Mouse (Mus musculus): ENCODE data around the gene Eva1a. TPM values are rescaled to one million over a fixed set of nuclear protein-coding genes. Genes with fewer than 3 reads are reported as not detected.

The Eva1a gene
- polyA plus RNA-seq, 2 experiments = 3.1 to 6.4 TPM

GRCm38 (mm10) chr6:82041488-82042295 lies 849 bp downstream of the Eva1a start:
- DNase-seq (ENCODE audit: low read depth in 3 of 3, low spot score in 3 of 3) = no peak

GRCm38 (mm10) chr6:82042296-82043125 lies 1.7 kb downstream of the Eva1a start:
- no peak for DNase-seq (ENCODE audit: low read depth in 3 of 3, low spot score in 3 of 3)
- Histone ChIP-seq H3K4me3 (ENCODE audit: insufficient read depth in 1 of 2, low read depth in 2 of 2, low read length in 2 of 2) (peak overlapping the region; percentile 49 to 55), H3K27ac (no peak overlapping the region), H3K9me3 (ENCODE audit: control insufficient read depth, low read length) (no peaks in the 10 kb centered on the region), H3K4me1 (replicated peaks; ENCODE audit: control insufficient read depth in 2 of 2, insufficient read depth in 2 of 2, low read length in 1 of 2) (0 out of 4 replicates have a peak, but pooled peaks cover 0 to 2% of the 10 kb centered on the region in 2 experiments), H3K36me3 (replicated peaks; ENCODE audit: control insufficient read depth, insufficient read depth, low read depth) (no peaks in the 10 kb centered on the region), H3K9ac (replicated peaks) (0 out of 2 replicates have a peak overlapping the region, but pooled peaks have one; percentile 16), H3K27me3 (ENCODE audit: control insufficient read depth, insufficient read depth, low read length) (peaks cover 15% of the 10 kb centered on the region), H3K4me2 (ENCODE audit: low read depth) (peak overlapping the region; percentile 38)
- WGBS (ENCODE audit: insufficient replicate concordance) = 1% methylated on average over 35 of the region's 35 CpGs
- no peak for ATAC-seq (ENCODE audit: insufficient read depth)
- TF ChIP-seq EP300 (IDR thresholded peaks at IDR 0.05; ENCODE audit: low read depth) (no peak), CTCF (IDR thresholded peaks at IDR 0.05; ENCODE audit: low read depth) (peak; percentile 26; the same call in 1 of the 2 replicates)

More at GRCm38 (mm10) chr6:82041488-82042295, 849 bp downstream of the Eva1a start:
- TF ChIP-seq EP300 (IDR thresholded peaks at IDR 0.05; ENCODE audit: low read depth) = no peak
- H3K27ac ChIP-seq = no peak overlapping the region
- H3K4me1 ChIP-seq (replicated peaks; ENCODE audit: control insufficient read depth in 2 of 2, insufficient read depth in 2 of 2, low read length in 1 of 2) = 0 out of 4 replicates have a peak, but pooled peaks cover 0 to 2% of the 10 kb centered on the region in 2 experiments
- peak; percentile 47; the same call in 1 of the 2 replicates for ATAC-seq (ENCODE audit: insufficient read depth)
- H3K4me3 ChIP-seq (ENCODE audit: insufficient read depth in 1 of 2, low read depth in 2 of 2, low read length in 2 of 2) = peak overlapping the region; percentile 49 to 55
- peaks cover 15% of the 10 kb centered on the region for H3K27me3 ChIP-seq (ENCODE audit: control insufficient read depth, insufficient read depth, low read length)
- no peaks in the 10 kb centered on the region for H3K36me3 ChIP-seq (replicated peaks; ENCODE audit: control insufficient read depth, insufficient read depth, low read depth)
- peak overlapping the region; percentile 38 for H3K4me2 ChIP-seq (ENCODE audit: low read depth)
- under 1% methylated on average over 49 of the region's 50 CpGs for WGBS (ENCODE audit: insufficient replicate concordance)
- H3K9ac ChIP-seq (replicated peaks) = peak overlapping the region; percentile 16; the same call in 1 of the 2 replicates
- no peaks in the 10 kb centered on the region for H3K9me3 ChIP-seq (ENCODE audit: control insufficient read depth, low read length)

- H3K36me3 ChIP-seq (replicated peaks; ENCODE audit: control insufficient read depth, insufficient read depth, low read depth) = no peaks in the 10 kb centered on the region
- no peaks in the 10 kb centered on the region for H3K9me3 ChIP-seq (ENCODE audit: control insufficient read depth, low read length)
- H3K4me2 ChIP-seq (ENCODE audit: low read depth) = peak overlapping the region; percentile 38
- no peak overlapping the region for H3K9ac ChIP-seq (replicated peaks)
- peaks cover 15% of the 10 kb centered on the region for H3K27me3 ChIP-seq (ENCODE audit: control insufficient read depth, insufficient read depth, low read length)
- H3K27ac ChIP-seq = no peak overlapping the region
- WGBS (ENCODE audit: insufficient replicate concordance) = 31% methylated on average over 4 of the region's 4 CpGs
- TF ChIP-seq CTCF (IDR thresholded peaks at IDR 0.05; ENCODE audit: low read depth) (no peak), EP300 (IDR thresholded peaks at IDR 0.05; ENCODE audit: low read depth) (no peak)
- H3K4me3 ChIP-seq (ENCODE audit: insufficient read depth in 1 of 2, low read depth in 2 of 2, low read length in 2 of 2) = 0 out of 4 replicates have a peak overlapping the region, but pooled peaks of 1 of the 2 experiments have one; percentile 6
- H3K4me1 ChIP-seq (replicated peaks; ENCODE audit: control insufficient read depth in 2 of 2, insufficient read depth in 2 of 2, low read length in 1 of 2) = peaks cover 0 to 7% of the 10 kb centered on the region in 2 experiments; a peak in 1 of 4 replicates
- DNase-seq (ENCODE audit: low read depth in 3 of 3, low spot score in 3 of 3) = no peak
- no peak for ATAC-seq (ENCODE audit: insufficient read depth)
Measured at GRCm38 (mm10) chr6:82043634-82044033, 2.8 kb downstream of the Eva1a start.

GRCm38 (mm10) chr6:82044509-82044908 lies 3.7 kb downstream of the Eva1a start:
- H3K27me3 ChIP-seq (ENCODE audit: control insufficient read depth, insufficient read depth, low read length) = peaks cover 15% of the 10 kb centered on the region
- no peaks in the 10 kb centered on the region for H3K9me3 ChIP-seq (ENCODE audit: control insufficient read depth, low read length)
- 48% methylated on average over 4 of the region's 4 CpGs for WGBS (ENCODE audit: insufficient replicate concordance)
- H3K4me3 ChIP-seq (ENCODE audit: insufficient read depth in 1 of 2, low read depth in 2 of 2, low read length in 2 of 2) = no peak overlapping the region
- DNase-seq (ENCODE audit: low read depth in 3 of 3, low spot score in 3 of 3) (no peak), ATAC-seq (ENCODE audit: insufficient read depth) (no peak)
- H3K36me3 ChIP-seq (replicated peaks; ENCODE audit: control insufficient read depth, insufficient read depth, low read depth) = no peaks in the 10 kb centered on the region
- no peak for TF ChIP-seq EP300 (IDR thresholded peaks at IDR 0.05; ENCODE audit: low read depth)
- TF ChIP-seq CTCF (IDR thresholded peaks at IDR 0.05; ENCODE audit: low read depth) = no peak
- no peak overlapping the region for H3K27ac ChIP-seq
- H3K9ac ChIP-seq (replicated peaks) = no peak overlapping the region
- peaks cover 0 to 7% of the 10 kb centered on the region in 2 experiments; a peak in 1 of 4 replicates for H3K4me1 ChIP-seq (replicated peaks; ENCODE audit: control insufficient read depth in 2 of 2, insufficient read depth in 2 of 2, low read length in 1 of 2)
- H3K4me2 ChIP-seq (ENCODE audit: low read depth) = no peak overlapping the region
